Mouse (Mus musculus): ENCODE data around the gene Mon2. TPM values are rescaled to one million over a fixed set of nuclear protein-coding genes. Genes with fewer than 3 reads are reported as not detected.

The Mon2 gene
- total RNA-seq, 2 experiments from 2014 or later, result 75.4 to 88.8 TPM

DNA sequence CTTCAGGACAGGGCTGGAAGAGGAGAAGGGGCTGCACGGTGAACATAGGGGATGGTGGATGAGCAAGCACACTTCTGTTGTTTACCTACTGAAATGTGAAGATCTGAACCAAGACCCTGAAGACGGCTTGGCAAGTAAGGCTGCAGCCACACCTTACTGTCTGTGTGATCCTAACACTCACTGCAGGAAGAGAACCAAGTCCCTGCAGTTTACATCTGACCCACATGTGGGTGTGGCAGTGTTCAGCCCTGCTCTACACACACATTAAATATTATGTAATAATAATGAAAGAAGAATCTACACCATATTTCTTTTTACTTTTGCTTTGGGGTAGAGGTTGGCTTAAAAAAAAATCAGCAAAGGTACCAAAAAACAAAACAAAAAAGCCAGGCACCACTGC is 78.5 kb downstream of the Mon2 start:
- no peak for DNase-seq (ENCODE audit: low spot score in 2 of 2)

DNA sequence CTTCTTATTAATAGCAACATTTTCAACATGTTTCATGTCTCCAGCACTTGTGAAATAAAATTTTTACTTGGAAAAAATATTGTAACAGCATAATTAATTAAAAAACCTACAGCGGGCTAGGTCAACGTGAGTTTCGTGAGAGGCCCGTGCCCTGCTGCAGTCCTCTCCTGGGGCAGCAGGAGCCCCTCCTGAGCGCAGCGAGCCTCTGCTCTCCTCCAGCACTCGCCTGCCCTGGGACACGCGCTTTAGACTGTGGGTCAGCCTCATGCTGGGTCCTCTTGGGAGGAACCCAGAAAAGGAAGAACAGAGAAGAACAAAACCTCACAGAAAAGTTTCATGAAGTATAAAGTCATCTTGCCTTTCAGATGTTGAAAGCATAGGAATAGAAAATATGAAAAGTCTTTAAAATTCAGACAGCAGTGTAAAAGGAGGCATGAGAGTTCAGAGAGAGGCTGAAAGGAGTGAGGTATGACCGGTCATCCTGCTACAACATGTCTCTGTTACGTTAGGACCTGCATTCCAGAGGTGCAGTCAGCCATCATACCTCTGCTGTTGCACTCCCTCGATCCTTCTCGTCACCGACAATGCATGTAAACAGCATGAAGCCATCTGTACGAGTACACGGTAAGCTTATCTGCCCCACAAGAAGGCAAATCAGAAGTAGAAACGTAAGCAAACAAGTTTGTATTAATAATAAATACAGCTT is 81.8 kb downstream of the Mon2 start:
- DNase-seq (ENCODE audit: low spot score in 2 of 2), result no peak

DNA sequence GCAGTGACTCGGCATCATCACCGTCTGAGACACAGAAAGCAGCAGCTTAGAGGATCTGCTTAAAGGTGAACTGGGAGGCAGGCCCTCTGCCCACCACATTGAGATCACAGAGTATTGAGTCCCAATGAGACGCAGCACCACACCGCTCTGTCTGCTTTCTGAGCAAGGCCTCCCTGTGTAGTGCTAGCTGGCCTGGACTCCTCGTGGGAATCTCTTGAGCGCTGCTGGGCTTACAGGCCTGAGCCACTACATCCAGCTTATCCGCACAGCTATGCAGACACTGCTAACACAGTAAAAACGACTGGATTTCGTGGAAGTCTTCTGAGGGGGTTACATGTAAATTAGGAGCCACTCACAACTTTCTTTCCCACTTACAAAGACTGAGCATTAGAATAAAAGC is 84.7 kb downstream of the Mon2 start:
- DNase-seq (ENCODE audit: low spot score in 2 of 2), result no peak

DNA sequence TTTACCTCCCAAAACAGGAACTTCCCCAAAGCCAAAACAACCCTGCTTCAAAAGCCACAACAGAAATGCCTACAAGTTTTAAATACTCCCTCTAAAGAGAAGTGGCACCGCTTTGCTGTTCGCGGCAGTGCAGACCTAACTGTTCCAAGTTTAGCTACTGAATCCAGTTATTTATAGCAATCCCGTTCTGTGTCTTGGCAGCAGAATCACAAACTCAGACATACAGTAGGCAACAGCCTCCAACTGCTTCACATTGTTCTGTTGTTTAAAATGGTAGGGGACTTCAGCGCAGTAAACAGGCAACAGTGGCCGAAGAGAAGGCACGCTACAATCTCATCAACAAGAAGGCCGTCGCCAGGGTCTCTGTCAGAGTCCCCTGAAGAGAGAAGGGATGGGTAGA is 85.3 kb downstream of the Mon2 start:
- no peak for DNase-seq (ENCODE audit: low spot score in 2 of 2)

DNA sequence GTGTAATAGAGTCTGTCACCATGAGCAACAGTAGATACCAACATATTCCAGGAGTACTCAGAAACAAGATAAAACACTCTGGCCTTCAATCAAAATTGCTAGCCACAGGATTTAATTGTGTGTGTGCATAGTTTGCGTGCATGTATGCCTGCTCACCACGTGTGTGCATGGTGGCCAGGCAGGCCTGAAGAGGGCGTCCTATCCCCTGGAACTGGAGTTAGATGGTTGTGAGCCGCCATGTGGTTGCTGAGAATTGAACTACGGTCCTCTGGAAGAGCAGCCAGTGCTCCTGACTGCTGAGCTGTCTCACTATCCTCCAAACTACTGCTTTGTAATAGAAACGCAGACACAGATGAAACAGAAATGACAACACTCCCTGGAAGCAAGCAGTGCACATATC is 85.7 kb downstream of the Mon2 start:
- no peak for DNase-seq (ENCODE audit: low spot score in 2 of 2)

DNA sequence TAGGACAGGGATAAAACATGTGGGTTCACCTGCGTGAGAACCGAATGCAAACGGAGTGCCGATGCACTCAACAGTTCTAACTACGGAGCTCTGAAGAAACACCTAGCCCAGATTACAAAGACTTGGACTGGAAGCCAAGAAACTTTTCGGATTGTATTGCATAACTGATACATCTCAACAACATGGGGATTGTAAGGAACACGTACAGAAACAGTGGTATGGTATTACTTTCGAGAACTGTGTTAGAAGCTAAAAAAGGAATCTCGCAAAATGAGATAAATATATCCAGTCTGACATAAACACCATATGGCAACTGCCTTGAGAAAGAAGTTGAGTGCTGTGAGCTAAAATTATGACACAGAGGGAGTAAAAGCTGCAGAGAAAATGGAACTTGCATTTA is 86.4 kb downstream of the Mon2 start:
- DNase-seq (ENCODE audit: low spot score in 2 of 2), result no peak

DNA sequence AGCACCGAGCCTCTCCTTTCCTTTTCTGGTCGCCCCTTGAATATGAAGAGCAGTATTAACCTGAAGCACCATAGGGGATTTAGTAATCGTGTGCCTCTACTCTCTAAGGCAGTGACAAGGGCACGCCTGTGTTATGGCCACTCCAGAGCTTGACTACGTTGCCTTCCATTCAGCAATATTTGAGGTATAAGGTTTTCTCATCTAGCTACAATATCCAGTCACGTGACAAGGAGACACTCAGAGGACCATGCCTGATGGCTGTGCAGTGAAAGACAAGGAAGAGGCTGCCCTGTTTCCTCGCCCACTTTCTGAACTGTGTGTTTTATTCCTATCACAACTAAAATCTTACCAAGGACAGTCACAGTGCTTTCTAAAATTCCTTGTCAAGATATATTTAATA is 87.9 kb downstream of the Mon2 start:
- DNase-seq (ENCODE audit: low spot score in 2 of 2), result no peak

DNA sequence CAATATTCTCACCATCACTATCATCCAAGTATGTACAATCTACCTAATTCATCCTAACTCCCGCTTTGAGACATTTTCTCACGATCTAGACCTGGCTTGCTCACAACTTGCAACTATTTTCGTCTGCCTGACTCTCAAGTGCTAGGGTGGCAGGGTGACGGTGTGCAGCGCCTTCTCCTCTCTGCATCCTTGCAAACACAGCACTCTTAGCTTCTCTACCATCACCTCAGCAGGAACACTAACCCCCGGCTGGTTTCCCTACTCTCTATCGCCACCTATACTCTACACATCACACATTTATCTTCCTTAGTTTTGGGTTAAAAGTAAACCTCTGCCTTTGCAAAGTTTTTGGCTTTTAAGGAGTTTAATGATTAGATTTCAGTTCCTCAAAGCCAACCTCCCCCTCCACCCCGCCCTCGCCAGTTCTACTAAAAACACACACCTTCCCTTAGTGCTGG is 88.6 kb downstream of the Mon2 start:
- DNase-seq (ENCODE audit: low spot score in 2 of 2), result peak in 1 of 2 experiments; percentile 17

DNA sequence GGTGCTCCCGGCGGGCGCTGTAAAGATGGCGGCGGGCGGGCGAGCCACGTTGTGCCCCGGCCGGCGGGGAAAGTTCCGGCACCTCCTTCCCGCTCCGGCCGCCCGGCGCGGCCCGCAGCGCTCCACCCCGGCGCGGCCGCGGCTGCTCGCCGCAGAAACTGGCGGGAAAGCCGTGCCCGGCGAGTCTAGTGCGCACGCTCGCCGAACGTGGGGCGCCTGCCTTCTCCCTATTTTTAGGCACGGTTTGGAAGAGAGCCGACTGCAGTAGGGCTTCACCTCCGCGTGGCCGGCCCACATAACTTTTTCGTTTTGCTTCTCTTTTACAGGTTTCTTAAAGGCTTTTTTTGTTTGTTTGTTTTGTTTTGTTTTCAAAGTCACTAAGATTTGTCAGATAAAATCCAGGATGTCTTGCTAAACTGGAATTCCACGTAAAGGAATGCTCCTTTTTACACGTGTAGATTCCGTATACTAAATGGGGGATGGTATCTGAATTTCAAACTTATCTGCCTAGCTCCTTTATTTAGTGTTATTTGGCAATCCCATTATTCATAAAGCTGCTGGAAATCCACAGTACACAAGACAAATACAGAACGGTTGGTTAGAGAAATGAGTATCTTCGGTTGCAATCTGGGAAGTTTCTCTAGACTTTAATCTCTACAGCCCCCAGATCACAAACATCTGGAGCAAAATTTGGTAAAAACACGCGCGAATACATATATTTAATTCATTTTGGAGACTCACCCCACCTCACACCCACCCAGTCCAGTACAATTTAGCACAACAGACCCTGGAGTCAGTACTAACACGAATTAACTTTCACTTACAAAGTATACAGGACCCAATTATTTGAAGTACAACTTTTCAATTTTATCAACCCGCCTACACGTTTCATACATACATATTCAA is 89.7 kb downstream of the Mon2 start:
- DNase-seq (ENCODE audit: low spot score in 2 of 2), result peak; percentile 78 to 79

DNA sequence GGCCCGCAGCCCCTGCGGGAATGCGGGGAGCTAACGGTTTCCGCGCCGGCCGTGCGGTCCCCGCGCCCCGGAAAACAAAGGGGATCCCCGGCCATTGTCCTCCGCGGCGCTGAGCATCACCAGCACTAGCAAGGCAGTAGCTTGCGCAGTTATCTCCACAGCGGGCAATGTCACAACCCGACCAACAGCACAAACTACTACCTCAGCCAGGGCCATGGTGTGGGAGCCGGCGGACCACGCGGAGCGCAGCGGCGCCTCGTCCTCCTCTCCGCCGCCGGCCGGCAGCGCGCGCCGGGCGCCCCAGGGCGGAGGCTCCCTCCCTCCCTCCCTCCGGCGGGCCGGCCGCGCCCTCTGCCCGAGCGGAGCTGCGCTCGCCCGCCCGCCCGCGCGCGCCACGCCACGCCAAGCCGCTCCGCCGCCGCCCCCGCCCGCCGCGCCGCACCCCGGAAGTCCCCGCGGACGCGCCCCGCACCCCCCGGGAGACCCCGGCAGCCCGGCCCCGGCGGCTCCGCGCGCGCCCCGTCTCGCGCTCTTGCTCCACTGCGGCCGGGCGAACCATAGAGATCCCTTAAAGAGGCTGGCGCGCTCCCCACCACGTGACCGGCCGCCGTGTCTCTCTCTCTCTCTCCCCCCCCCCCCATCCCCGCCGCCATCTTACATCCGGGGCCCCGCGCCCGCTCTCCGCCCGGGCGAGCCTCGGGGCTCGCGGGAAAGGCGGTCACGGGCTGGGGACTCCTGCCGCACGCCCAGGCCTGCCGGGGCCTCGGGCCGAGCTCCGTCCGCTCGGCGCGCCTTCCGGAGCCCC is 90.6 kb downstream of the Mon2 start:
- DNase-seq (ENCODE audit: low spot score in 2 of 2), result peak; percentile 78 to 85

DNA sequence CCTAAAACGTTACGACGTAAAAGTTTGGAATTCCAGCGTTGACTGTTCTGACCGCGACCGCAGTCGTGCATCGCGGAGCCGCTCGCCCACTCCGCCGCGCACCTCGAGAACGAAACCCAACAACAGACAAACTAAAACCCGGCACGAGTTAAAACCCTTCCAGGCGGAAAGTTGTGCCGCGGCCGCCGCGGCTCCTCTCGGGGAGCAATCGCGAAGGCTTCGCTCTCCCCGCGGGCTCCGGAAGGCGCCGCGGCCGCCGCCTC is 91.1 kb downstream of the Mon2 start:
- DNase-seq (ENCODE audit: low spot score in 2 of 2), result no peak

DNA sequence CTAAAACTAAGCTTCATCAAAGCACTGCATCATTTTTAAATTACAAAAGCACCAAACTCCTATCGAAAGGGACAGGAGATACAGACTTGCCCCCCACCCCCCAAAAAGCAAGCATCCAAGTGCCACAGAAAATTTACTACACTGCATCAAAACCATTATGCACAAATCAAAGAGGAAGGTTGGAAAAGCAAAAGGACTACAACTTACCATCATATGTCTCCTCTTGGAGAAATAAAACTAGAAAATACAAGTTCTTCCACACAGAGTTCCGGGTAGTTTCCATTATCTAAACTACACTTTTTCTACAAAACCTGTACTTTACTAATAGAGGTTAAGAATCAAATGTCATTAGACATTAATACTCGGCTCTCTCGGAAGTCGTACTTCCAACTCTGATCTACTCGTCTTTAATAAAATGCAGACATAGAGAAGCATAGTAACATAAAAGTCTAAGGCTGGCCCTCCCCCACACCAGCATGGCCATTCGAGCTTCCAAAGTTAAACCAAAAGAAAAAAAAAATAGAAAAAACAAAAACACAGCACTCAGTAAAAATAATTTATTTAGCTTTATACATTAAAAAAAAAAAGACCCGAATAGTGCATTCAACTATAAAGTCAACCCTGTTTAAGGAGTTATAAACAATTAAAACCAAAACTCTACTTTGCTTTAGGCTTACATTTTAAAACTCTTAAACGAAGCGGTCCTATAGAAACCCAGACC is 91.6 kb downstream of the Mon2 start:
- DNase-seq (ENCODE audit: low spot score in 2 of 2), result no peak

DNA sequence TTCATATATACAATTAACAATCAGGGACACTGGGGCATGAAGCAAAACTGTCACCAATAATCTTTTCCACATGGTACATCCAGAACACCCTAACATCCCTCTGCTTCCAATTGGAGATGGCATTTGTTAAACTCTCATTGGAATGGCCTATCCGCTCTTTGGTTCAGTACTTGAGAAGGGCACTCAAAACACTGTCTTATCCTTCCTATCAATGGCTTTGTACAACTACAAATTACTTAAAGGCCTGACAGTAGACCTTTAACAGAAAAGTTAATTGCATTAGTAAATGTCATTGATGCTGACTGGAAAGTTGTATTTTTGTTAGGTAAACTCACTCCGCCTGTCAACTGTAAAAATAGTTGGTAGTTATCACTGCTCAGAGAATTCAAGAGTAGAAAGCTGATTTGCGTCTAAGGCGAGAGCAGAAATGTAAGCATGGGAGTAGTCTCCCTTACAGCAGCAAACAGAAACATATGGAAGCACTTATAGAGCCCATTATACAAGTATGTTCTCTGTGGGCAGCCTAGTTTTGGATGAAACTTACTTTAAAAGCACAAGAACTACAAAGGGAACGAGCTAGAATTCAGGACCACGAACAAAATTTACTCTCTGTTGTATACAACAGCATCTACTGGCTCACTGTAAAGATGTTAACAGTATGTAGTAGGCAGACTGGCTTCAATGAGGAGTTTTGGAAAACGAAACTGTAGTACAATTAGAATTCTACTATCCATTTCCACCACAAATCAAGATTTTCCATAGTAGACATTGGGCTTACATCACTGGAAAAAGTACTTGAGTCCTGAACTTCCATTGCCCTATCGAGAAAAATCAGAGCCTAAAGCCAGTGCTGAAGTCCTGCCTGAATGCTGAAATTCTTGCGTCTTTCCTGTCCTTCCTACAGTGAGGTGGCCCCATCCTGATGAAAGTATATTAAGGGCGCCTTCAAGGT is 92.5 kb downstream of the Mon2 start:
- DNase-seq (ENCODE audit: low spot score in 2 of 2), result no peak

DNA sequence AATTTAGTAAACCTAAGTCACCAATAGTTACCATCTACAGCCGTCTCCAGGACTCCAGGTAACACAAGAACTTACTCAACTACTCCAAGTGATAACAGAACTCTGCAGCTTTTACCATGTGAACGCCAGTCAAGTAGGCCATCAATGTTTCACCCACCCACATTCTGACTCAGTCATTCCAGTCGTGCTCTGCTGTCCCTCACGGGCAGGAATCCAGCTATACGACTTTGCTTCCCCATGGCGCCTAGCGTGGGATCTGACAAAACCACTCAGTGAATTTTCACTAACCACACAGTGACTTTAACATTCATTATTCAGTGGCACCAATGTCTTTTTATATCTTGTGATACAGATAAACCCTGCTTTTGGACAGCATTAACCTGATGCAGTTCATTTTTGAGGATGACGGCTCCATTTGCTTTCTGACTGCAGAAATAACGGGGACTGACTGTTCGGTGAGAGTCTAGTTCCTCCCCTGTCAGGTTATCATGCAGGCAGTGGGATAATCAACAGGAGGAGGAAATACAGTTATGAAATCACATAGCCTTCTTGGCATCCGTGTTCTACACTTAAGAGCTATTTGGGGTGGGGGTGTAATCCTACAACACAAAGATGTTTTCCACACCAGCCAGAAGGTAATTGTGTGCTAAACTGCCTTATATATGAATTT is 93.3 kb downstream of the Mon2 start:
- DNase-seq (ENCODE audit: low spot score in 2 of 2), result no peak

DNA sequence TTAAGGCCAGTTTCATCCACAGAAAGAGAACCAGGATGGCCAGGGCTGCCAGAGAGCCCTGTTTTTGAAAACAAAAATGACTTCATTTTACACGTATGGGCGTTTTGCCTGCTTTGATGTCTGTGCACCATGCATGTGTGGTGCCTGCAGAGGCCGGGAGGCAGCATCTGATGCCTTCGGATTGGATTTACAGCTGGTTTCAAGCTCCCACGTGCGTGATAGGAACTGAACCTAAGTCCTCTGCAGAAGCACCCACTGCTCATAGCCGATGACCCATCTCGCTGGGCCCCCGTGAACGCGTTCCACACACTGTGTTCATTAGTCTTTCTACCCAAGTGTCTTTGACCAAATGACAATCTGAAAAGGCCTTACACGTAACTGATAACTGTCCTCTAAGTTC is 96.2 kb downstream of the Mon2 start:
- DNase-seq (ENCODE audit: low spot score in 2 of 2), result no peak

DNA sequence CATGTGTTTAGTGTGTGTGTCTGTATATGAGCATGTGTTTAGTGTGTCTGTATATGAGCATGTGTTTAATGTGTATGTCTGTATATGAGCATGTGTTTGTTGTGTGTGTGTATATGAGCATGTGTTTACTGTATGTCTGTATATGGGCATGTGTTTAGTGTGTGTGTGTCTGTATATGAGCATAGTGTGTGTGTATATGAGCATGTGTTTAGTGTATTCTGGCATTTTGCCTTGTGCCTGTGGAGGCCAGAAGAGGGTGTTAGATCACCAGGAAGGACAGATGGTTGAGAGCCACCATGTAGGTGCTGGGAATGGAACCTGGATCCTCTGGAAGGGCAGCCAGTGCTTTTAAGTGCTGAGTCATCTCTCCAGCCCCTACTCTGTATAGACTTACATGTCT is 96.9 kb downstream of the Mon2 start:
- no peak for DNase-seq (ENCODE audit: low spot score in 2 of 2)

DNA sequence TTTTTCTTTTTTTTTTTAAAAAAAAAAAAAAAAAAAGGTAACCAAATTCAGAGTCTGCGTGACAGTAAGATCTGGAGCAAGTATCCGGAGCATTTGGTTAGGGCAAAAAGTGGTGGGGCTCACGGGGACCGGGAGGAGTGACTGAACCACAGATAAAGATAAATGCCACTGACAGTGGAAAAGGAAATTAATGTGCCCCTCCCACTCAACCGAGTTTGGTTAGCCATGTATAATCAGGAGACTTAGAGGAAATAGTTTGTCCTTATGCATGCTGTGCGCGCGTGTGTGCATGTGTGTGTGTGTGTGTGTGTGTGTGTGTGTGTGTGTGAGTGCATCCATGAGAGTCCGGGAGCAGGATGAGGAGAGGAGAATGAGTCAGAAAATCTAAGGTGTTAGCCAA is 100.3 kb downstream of the Mon2 start:
- no peak for DNase-seq (ENCODE audit: low spot score in 2 of 2)

DNA sequence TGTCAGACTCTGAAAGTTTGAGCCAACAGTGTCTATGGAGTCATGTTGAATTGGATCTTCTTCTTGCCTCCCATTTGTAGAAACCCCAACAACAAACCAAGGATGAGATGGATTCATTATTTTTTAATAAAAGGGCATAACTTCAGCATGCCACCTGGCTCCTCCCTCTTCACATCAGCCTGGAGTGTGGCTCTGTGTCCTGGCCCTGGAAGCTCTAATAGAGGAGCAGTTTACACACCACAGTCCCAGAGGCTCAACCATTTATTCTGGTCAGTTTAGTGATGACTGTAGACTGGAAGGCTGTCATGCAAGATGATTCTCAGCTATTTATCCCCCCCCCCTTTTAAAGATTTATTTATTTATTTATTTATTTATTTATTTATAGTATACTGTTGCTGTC is 103.1 kb downstream of the Mon2 start:
- DNase-seq (ENCODE audit: low spot score in 2 of 2), result no peak

DNA sequence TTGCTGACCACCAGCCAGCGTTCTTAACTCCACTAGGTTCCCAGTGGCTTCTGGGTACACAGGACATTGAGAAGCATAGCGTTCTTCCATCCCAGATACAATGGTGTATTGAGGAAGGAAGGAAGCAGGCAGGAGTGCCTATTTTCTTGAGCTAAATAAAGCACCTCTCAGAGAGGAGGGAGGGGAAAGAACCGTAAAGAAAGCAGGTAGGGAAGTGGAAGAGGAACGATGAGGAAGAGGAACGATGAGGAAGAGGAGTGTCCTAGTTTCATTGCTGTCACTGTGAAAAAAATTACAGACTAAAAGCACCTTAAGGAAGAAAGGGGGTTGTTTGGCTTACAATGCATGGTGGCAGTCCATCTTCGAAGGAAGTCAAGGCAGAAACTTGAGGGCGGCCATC is 106.1 kb downstream of the Mon2 start:
- no peak for DNase-seq (ENCODE audit: low spot score in 2 of 2)

DNA sequence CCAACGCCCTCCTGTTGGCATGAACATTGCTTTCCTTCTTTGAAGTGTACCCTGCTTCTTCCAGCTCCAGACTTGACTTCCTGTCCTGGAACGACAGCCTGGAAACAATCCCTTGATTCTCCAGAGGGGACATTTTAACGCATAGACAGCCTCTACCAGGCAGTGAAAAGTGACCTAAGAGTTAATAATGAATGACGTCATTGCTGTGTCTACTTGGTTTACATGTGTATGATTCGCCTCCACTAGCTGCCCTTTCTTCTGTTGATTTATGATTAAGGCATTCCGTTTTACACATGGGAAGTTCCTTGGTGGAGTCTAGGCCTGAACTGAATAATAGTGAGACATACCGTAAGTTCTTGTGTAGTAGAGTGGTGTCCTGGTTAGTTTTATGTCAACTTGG is 109.9 kb downstream of the Mon2 start:
- no peak for DNase-seq (ENCODE audit: low spot score in 2 of 2)
